Mouse (Mus musculus) myocyte (in vitro differentiated cells): ENCODE measurements around the gene Card6. TPM values are rescaled to one million over a fixed set of nuclear protein-coding genes. Genes with fewer than 3 reads are reported as not detected.

Experiments
- H3K27me3 ChIP-seq: one replicate; pipeline ENCODE4 v1.6.1; 2011; ENCODE audit not compliant: control insufficient read depth, insufficient read depth, insufficient read length
- H3K36me3 ChIP-seq: one replicate; pipeline ENCODE4 v1.6.1; 2011; ENCODE audit not compliant: control insufficient read depth, insufficient read depth
- H3K4me2 ChIP-seq: one replicate; pipeline ENCODE4 v1.6.1; 2011; ENCODE audit warnings: low read depth, control low read depth
- H3K4me3 ChIP-seq: one replicate; pipeline ENCODE4 v1.5.1; 2011; ENCODE audit warnings: mild to moderate bottlenecking, control low read depth, moderate library complexity
- H3K79me2 ChIP-seq: one replicate; pipeline ENCODE4 v1.6.1; 2011; ENCODE audit not compliant: control insufficient read depth, insufficient read depth
- H3ac ChIP-seq: one replicate; pipeline ENCODE4 v1.6.1; 2011; ENCODE audit not compliant: control insufficient read depth, insufficient read length
- CEBPB ChIP-seq: IDR thresholded peaks from 2 replicates; pipeline ENCODE4 v1.6.1; 2011; ENCODE audit warnings: mild to moderate bottlenecking, moderate library complexity; ENCODE audit not compliant: poor library complexity, insufficient read depth, severe bottlenecking
- E2F4 ChIP-seq: IDR thresholded peaks from one replicate; pipeline ENCODE4 v1.6.1; 2011; ENCODE audit warnings: mild to moderate bottlenecking, control low read depth, moderate library complexity; ENCODE audit not compliant: insufficient read depth
- MAX ChIP-seq: IDR thresholded peaks from one replicate; pipeline ENCODE4 v1.6.1; 2011; ENCODE audit warnings: low read depth, mild to moderate bottlenecking, control low read depth
- MYOD1 ChIP-seq, 3 experiments: IDR thresholded peaks; one replicate each; pipeline ENCODE4 v1.6.1; 2011; ENCODE audit warnings: control low read depth in 2 of 3, low read depth in 2 of 3, mild to moderate bottlenecking in 2 of 3, moderate library complexity in 1 of 3; ENCODE audit not compliant: insufficient read length in 2 of 3, control insufficient read depth in 1 of 3
- MYOG ChIP-seq, 3 experiments: IDR thresholded peaks; one replicate each; pipeline ENCODE4 v1.6.1; 2011; ENCODE audit warnings: control low read depth in 2 of 3, low read depth in 2 of 3, mild to moderate bottlenecking in 2 of 3; ENCODE audit not compliant: insufficient read length in 2 of 3, control insufficient read depth in 1 of 3, insufficient read depth in 1 of 3
- POLR2A ChIP-seq: IDR thresholded peaks from one replicate; pipeline ENCODE4 v1.6.1; 2011; ENCODE audit warnings: low read depth, mild to moderate bottlenecking, control low read depth, moderate library complexity; ENCODE audit not compliant: insufficient read length
- POLR2AphosphoS2 ChIP-seq: IDR thresholded peaks from one replicate; pipeline ENCODE4 v1.6.1; 2011; ENCODE audit warnings: low read depth, control low read depth; ENCODE audit not compliant: insufficient read length
- REST ChIP-seq: IDR thresholded peaks from one replicate; pipeline ENCODE4 v1.6.1; 2011; ENCODE audit warnings: mild to moderate bottlenecking, control low read depth, moderate library complexity; ENCODE audit not compliant: insufficient read depth, insufficient read length
- SRF ChIP-seq: IDR thresholded peaks from one replicate; pipeline ENCODE4 v1.6.1; 2011; ENCODE audit warnings: low read depth; ENCODE audit not compliant: control insufficient read depth, insufficient read length
- TCF12 ChIP-seq: IDR thresholded peaks from one replicate; pipeline ENCODE4 v1.6.1; 2011; ENCODE audit warnings: mild to moderate bottlenecking, control low read depth; ENCODE audit not compliant: poor library complexity, insufficient read depth, severe bottlenecking
- TCF3 ChIP-seq: IDR thresholded peaks from one replicate; pipeline ENCODE4 v1.6.1; 2011; ENCODE audit warnings: low read depth, control low read depth; ENCODE audit not compliant: insufficient read length
- USF1 ChIP-seq: IDR thresholded peaks from one replicate; pipeline ENCODE4 v1.6.1; 2011; ENCODE audit warnings: low read depth, mild to moderate bottlenecking, control low read depth, moderate library complexity
- polyA plus RNA-seq: library from polyadenylated mRNA; unstranded; fragments of >200 nt; fragmentation: generic; extraction: Trizol; gene quantifications from one replicate; pipeline ENCODE4 v1.2.1, GENCODE M21; 2012; ENCODE audit warnings: missing spikeins

Gene Card6
- polyA plus RNA-seq, 1 experiment = 4.2 TPM

DNA sequence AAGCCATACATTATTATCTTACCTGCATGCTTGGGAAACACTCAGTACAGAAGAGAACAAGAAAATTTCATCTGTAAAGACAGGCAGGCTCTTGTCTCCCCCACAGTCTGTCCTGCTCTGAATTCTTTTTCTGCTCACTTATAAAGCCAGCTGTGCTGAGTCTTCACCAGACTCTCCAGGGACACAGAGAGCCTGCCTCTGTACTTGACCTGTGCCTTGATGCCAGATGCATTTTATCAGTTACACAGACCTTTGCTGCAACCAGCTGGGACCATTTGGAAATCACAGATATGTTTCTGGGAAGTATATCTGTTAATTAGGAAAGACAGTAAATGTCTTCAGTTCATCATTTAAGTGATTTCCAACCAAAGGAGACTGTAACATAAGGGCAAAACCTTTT, 44.7 kb downstream of the Card6 start, which contains the start of gene C7:
TSS of gene C7 (minus strand) at position 106 of the 400 bp plus-strand sequence.
- no peaks in the 10 kb centered on the region for H3K79me2 ChIP-seq
- H3K4me2 ChIP-seq = no peak within 1 kb of the TSS
- H3K27me3 ChIP-seq = peaks cover 17% of the 10 kb centered on the region
- no peak within 1 kb of the TSS for H3ac ChIP-seq
- H3K36me3 ChIP-seq = no peaks in the 10 kb centered on the region
- TF ChIP-seq CEBPB (no peak), POLR2AphosphoS2 (no peak), TCF3 (no peak), USF1 (no peak), MYOD1 (IDR thresholded peaks at IDR 0.05; ENCODE audit: control insufficient read depth in 1 of 3, insufficient read length in 2 of 3, low read depth in 2 of 3) (no peak), SRF (no peak), TCF12 (no peak), POLR2A (no peak), REST (no peak), E2F4 (no peak), MYOG (IDR thresholded peaks at IDR 0.05; ENCODE audit: control insufficient read depth in 1 of 3, insufficient read depth in 1 of 3, insufficient read length in 2 of 3, low read depth in 2 of 3) (no peak), MAX (no peak)
- H3K4me3 ChIP-seq = no peak within 1 kb of the TSS

Other genes with a start within 250 kb of the Card6 start
- gene Mroh2b, start 209.8 kb downstream of the Card6 start, polyA plus RNA-seq = not detected
- gene C7, start 44.8 kb downstream of the Card6 start, polyA plus RNA-seq = not detected
- gene Rpl37, start 8.1 kb upstream of the Card6 start, polyA plus RNA-seq = 3,306 TPM
- gene Prkaa1, start 35.3 kb upstream of the Card6 start, polyA plus RNA-seq = 14.9 TPM
- gene Ttc33, start 77.0 kb upstream of the Card6 start, polyA plus RNA-seq = 17.8 TPM
- 0.95 TPM for gene Ptger4, start 135.6 kb upstream of the Card6 start, polyA plus RNA-seq